Mouse (Mus musculus): Measurements from ENCODE around the gene Sertad2. TPM values are rescaled to one million over a fixed set of nuclear protein-coding genes. Genes with fewer than 3 reads are reported as not detected.

Sertad2 gene
- polyA plus RNA-seq, 1 experiment from 2014 or later, result 29.8 TPM

DNA sequence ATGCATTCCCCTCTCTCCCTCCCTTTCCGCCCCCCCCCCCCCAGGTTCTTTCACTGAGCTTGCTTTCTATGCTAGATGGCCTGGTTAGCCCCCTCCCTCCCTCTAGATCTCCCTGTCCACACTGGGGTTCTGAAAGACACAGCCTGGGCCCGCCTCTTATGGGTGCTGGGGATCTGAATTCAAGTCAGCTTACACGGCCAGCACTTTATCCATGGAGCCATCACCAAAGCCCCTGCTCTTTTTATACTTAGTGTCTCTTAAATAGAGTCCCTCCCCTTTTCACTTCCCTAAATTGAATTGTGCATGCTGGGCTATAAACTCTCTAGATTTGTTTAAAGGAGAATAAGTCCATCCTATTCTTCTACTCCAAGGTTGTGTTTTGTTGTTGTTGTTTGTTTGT, 12.6 kb downstream of the Sertad2 start:
- WGBS, result 82% methylated on average over 2 of the region's 3 CpGs
- DNase-seq, result no peak
- Histone ChIP-seq H3K9ac (replicated peaks; ENCODE audit: low read length) (no peak overlapping the region), H3K27me3 (ENCODE audit: control insufficient read depth, insufficient read depth, low read length) (no peaks in the 10 kb centered on the region), H3K4me1 (ENCODE audit: control insufficient read depth, insufficient read depth, low read length) (no peaks in the 10 kb centered on the region), H3K4me2 (ENCODE audit: low read length) (no peak overlapping the region), H3K4me3 (replicated peaks; ENCODE audit: low read depth, low read length) (no peak overlapping the region), H3K27ac (replicated peaks; ENCODE audit: low read depth, low read length) (no peak overlapping the region), H3K9me3 (ENCODE audit: control insufficient read depth, low read length) (no peaks in the 10 kb centered on the region), H3K36me3 (ENCODE audit: control insufficient read depth, insufficient read depth, low read length) (no peaks in the 10 kb centered on the region)
- ATAC-seq (ENCODE audit: low FRiP score, low TSS enrichment), result no peak

DNA sequence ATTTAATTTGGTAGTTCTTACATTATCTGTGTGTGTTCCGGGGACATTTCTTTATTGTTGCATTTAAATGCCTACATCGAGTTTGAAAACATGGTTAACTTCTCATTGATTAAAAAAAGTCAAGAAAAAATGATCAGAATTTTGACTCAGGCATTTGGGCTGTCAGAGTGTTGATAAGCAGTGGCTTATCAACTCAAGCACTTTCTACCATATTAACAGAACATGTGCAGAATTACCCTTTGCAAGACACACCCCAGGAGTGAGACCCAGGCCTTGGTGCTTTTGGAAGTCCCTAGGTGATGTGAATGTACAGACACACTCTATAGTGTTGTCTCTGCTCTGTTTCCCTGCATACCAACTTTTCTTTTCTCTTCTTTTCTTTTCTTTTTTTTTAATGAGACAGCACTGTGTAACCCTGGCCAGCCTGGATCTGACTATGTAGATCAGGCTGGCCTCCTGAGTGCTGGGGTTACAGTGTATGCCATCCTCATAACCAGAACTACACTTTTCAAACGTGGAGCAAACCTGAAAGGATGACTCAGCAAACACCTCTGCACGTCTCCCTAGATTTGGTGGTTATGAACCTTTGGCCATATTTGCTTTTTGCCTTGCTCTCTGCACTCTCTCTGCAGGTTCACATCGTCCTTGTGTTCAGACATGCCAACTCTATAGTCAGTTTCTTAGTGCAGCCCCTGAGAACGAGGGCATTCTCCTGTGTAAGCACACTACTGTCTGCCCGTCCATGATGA, 13.3 kb downstream of the Sertad2 start:
- H3K4me3 ChIP-seq (replicated peaks; ENCODE audit: low read depth, low read length), result no peak overlapping the region
- no peak overlapping the region for H3K4me2 ChIP-seq (ENCODE audit: low read length)
- H3K9me3 ChIP-seq (ENCODE audit: control insufficient read depth, low read length), result no peaks in the 10 kb centered on the region
- no peaks in the 10 kb centered on the region for H3K36me3 ChIP-seq (ENCODE audit: control insufficient read depth, insufficient read depth, low read length)
- H3K27ac ChIP-seq (replicated peaks; ENCODE audit: low read depth, low read length), result no peak overlapping the region
- ATAC-seq (ENCODE audit: low FRiP score, low TSS enrichment) (no peak), DNase-seq (no peak)
- no peaks in the 10 kb centered on the region for H3K27me3 ChIP-seq (ENCODE audit: control insufficient read depth, insufficient read depth, low read length)
- no peak overlapping the region for H3K9ac ChIP-seq (replicated peaks; ENCODE audit: low read length)
- WGBS, result 86% methylated on average over 7 of the region's 7 CpGs
- 0 out of 2 replicates have a peak, but pooled peaks cover under 1% of the 10 kb centered on the region for H3K4me1 ChIP-seq (ENCODE audit: control insufficient read depth, insufficient read depth, low read length)

DNA sequence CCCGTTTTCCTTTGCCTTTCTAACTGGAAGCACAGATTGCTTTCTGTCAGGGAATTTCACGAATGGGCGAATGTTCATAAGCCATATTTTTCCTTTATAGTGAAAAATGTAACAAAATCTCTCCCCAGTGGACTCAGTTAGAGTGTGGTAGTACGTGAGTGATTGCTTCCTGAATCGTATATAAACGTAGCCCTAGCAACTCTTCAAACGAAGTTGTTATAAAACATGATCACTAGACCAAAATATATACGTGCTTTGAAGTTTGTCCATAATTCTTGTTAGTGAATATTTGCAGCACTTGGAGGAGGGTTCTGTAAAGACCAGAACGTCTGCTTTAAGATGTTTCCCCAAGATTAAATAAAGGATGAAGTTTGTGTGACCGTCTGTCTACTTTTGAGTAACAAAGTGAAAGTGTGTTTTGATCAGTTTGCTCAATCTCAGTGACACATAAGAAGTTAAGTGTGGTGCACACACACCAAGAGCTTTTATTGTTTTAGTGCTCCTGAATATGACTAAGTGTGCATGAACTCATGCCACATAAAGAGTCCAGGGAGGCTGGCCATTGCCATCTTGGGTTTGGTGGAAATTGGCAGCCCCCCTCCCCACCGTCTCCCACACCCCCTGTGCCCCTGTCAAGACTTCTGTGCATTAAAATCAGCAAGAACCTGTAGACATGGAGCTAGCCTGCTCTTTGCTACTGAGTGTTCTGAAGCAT, 16.3 kb downstream of the Sertad2 start:
- Histone ChIP-seq H3K9me3 (ENCODE audit: control insufficient read depth, low read length) (0 out of 2 replicates have a peak, but pooled peaks cover 2% of the 10 kb centered on the region), H3K4me1 (ENCODE audit: control insufficient read depth, insufficient read depth, low read length) (0 out of 2 replicates have a peak, but pooled peaks cover 7% of the 10 kb centered on the region), H3K4me2 (ENCODE audit: low read length) (no peak overlapping the region), H3K36me3 (ENCODE audit: control insufficient read depth, insufficient read depth, low read length) (no peaks in the 10 kb centered on the region), H3K27me3 (ENCODE audit: control insufficient read depth, insufficient read depth, low read length) (no peaks in the 10 kb centered on the region), H3K27ac (replicated peaks; ENCODE audit: low read depth, low read length) (no peak overlapping the region), H3K4me3 (replicated peaks; ENCODE audit: low read depth, low read length) (no peak overlapping the region), H3K9ac (replicated peaks; ENCODE audit: low read length) (no peak overlapping the region)
- DNase-seq, result no peak
- ATAC-seq (ENCODE audit: low FRiP score, low TSS enrichment), result no peak
- WGBS, result 86% methylated on average over 11 of the region's 11 CpGs

DNA sequence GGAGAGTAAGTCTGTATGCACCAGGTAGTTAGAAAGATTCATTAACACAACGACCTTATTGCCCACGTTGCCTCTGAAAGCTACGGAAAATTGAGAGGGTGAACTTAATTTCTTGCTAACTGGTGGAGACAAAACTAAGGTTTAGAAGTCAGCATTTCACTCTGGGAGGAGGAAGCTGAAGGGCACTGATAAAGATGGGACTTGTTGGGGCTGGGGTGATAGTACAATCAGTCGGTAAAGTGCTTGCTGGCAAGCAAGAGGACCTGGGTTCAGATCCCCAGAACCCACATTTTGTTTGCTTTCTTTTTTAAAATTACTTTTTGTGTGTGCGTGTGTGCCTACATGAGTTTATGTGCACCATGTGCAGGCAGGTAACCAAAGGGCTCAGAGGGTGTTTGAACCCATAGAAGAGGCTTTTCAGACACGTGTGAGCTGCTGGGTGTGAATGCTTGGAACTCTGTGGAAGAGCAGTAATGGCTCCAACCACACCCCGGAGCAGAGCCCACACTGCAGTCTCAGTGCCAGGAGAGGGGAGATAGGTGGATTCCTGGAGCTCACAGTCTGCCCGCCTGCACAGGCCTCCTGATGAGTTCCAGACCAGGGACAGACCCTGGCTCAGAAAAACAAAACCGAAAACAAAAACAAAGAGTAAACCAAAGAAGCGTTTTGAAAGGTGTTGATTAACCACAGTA, 17.0 kb downstream of the Sertad2 start:
- no peak overlapping the region for H3K27ac ChIP-seq (replicated peaks; ENCODE audit: low read depth, low read length)
- H3K4me2 ChIP-seq (ENCODE audit: low read length), result no peak overlapping the region
- DNase-seq, result no peak
- no peak overlapping the region for H3K9ac ChIP-seq (replicated peaks; ENCODE audit: low read length)
- H3K9me3 ChIP-seq (ENCODE audit: control insufficient read depth, low read length), result 0 out of 2 replicates have a peak, but pooled peaks cover 2% of the 10 kb centered on the region
- 0 out of 2 replicates have a peak, but pooled peaks cover 7% of the 10 kb centered on the region for H3K4me1 ChIP-seq (ENCODE audit: control insufficient read depth, insufficient read depth, low read length)
- no peak overlapping the region for H3K4me3 ChIP-seq (replicated peaks; ENCODE audit: low read depth, low read length)
- H3K36me3 ChIP-seq (ENCODE audit: control insufficient read depth, insufficient read depth, low read length), result no peaks in the 10 kb centered on the region
- no peaks in the 10 kb centered on the region for H3K27me3 ChIP-seq (ENCODE audit: control insufficient read depth, insufficient read depth, low read length)
- ATAC-seq (ENCODE audit: low FRiP score, low TSS enrichment), result no peak
- WGBS, result 80% methylated on average over 10 of the region's 10 CpGs

DNA sequence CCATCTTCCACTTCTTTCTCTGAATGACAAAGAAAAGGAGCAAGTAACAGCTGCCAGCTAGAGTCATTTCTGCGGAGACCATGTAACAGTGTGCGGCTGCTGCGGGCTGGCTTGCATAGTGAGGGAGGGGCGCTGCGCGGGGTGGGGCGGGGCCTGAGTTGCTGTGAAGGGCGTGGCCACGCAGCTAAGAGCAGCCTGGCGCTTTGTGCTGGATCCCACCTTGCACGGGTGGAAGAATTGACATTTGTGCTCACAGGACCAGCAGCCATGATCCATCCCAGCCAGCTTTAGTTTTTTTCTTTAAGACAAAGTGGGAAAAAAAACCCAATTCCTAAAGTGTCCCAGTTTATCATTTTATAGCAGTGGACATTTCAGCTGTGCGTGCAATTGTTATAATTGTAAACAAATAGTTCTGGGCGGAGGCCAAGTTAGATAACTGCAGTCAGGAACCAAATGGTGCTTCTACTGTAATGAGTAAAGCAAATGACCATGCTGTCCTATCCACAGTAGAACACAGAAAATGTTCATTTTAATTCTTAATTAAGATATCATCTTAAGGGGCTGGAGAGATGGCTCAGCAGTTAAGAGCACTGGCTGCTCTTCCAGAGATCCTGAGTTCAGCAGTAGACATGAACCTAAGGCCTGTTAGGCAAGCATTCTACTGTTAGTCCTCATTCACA, 18.4 kb downstream of the Sertad2 start:
- Histone ChIP-seq H3K4me3 (replicated peaks; ENCODE audit: low read depth, low read length) (peak overlapping the region; percentile 19; the same call in 1 of the 2 replicates), H3K4me1 (ENCODE audit: control insufficient read depth, insufficient read depth, low read length) (0 out of 2 replicates have a peak, but pooled peaks cover 7% of the 10 kb centered on the region), H3K27me3 (ENCODE audit: control insufficient read depth, insufficient read depth, low read length) (no peaks in the 10 kb centered on the region), H3K9ac (replicated peaks; ENCODE audit: low read length) (peak overlapping the region; percentile 4; the same call in 1 of the 2 replicates), H3K36me3 (ENCODE audit: control insufficient read depth, insufficient read depth, low read length) (no peaks in the 10 kb centered on the region), H3K27ac (replicated peaks; ENCODE audit: low read depth, low read length) (peak overlapping the region; percentile 69), H3K4me2 (ENCODE audit: low read length) (peak overlapping the region; percentile 48), H3K9me3 (ENCODE audit: control insufficient read depth, low read length) (0 out of 2 replicates have a peak, but pooled peaks cover 2% of the 10 kb centered on the region)
- WGBS, result 11% methylated on average over 13 of the region's 13 CpGs
- peak; percentile 89 for DNase-seq
- ATAC-seq (ENCODE audit: low FRiP score, low TSS enrichment), result peak; percentile 97

DNA sequence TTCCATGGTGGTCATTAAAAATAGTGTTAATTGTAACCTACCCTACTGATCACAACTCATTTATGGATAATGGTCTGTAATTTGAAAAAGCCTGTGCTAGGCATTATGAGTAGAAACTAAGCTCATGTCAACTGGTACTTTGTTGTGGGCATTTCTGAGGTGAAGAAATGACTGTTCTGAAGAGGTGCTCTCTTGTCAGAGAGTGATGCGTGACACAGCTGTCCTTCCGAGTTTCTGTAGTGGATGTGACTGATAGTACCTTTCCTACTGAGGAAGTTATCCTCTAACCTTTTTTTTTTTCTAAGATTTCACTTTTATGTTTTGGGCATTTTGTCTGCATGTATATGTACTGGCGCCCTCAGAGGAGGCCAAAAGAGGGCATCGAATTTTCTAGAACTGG, 22.0 kb downstream of the Sertad2 start:
- no peaks in the 10 kb centered on the region for H3K27me3 ChIP-seq (ENCODE audit: control insufficient read depth, insufficient read depth, low read length)
- H3K4me3 ChIP-seq (replicated peaks; ENCODE audit: low read depth, low read length), result no peak overlapping the region
- H3K36me3 ChIP-seq (ENCODE audit: control insufficient read depth, insufficient read depth, low read length), result no peaks in the 10 kb centered on the region
- no peak overlapping the region for H3K27ac ChIP-seq (replicated peaks; ENCODE audit: low read depth, low read length)
- 0 out of 2 replicates have a peak, but pooled peaks cover 2% of the 10 kb centered on the region for H3K9me3 ChIP-seq (ENCODE audit: control insufficient read depth, low read length)
- 95% methylated on average over 4 of the region's 4 CpGs for whole genome bisulfite sequencing
- H3K9ac ChIP-seq (replicated peaks; ENCODE audit: low read length), result no peak overlapping the region
- ATAC-seq (ENCODE audit: low FRiP score, low TSS enrichment) (no peak), DNase-seq (no peak)
- H3K4me1 ChIP-seq (ENCODE audit: control insufficient read depth, insufficient read depth, low read length), result 0 out of 2 replicates have a peak, but pooled peaks cover 7% of the 10 kb centered on the region
- H3K4me2 ChIP-seq (ENCODE audit: low read length), result no peak overlapping the region

DNA sequence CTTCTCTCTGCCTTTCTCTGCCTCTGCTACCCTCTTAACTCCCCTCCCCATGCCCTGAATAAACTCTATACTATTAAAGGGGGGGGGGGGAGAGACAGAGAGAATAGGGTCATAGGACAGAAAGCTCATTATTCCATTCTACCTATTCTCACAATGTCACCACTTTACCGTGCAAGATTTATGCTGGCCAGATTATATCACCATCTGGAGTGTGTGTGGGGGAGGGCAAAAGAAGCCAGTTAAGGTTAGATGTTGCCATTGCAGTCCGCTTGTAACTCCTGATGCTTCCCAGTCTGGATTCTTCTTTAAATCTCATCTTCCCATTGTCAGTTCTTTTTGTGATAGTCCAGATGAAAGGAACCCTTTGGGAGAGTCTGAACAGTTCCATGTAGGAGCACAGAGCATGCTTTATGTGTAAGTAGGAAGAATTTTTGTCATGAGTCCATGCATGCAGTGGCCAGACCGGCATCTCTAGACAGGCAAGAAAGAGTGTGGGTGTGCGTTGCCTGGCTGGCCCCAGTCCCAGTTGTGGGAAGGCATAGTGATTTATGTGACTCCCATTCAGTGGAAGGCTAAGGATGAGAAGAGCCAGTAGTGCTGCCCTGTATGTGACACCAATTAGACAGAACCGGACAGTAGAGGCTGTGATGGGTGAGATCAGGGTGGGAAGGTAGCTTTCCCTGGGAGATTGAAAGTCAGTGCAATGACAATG, 28.8 kb downstream of the Sertad2 start:
- Histone ChIP-seq H3K4me2 (ENCODE audit: low read length) (no peak overlapping the region), H3K27me3 (ENCODE audit: control insufficient read depth, insufficient read depth, low read length) (no peaks in the 10 kb centered on the region), H3K36me3 (ENCODE audit: control insufficient read depth, insufficient read depth, low read length) (no peaks in the 10 kb centered on the region), H3K4me1 (ENCODE audit: control insufficient read depth, insufficient read depth, low read length) (no peaks in the 10 kb centered on the region), H3K9me3 (ENCODE audit: control insufficient read depth, low read length) (no peaks in the 10 kb centered on the region), H3K9ac (replicated peaks; ENCODE audit: low read length) (no peak overlapping the region), H3K4me3 (replicated peaks; ENCODE audit: low read depth, low read length) (no peak overlapping the region), H3K27ac (replicated peaks; ENCODE audit: low read depth, low read length) (no peak overlapping the region)
- ATAC-seq (ENCODE audit: low FRiP score, low TSS enrichment), result no peak
- WGBS, result 78% methylated on average over 5 of the region's 5 CpGs
- no peak for DNase-seq
